Mouse (Mus musculus) myocyte (in vitro differentiated cells): ENCODE results near the gene Cd101. TPM values are rescaled to one million over a fixed set of nuclear protein-coding genes. Genes with fewer than 3 reads are reported as not detected.

Experiments
- H3K27me3 ChIP-seq: one replicate; pipeline ENCODE4 v1.6.1; 2011; ENCODE audit not compliant: control insufficient read depth, insufficient read depth, insufficient read length
- H3K36me3 ChIP-seq: one replicate; pipeline ENCODE4 v1.6.1; 2011; ENCODE audit not compliant: control insufficient read depth, insufficient read depth
- H3K4me2 ChIP-seq: one replicate; pipeline ENCODE4 v1.6.1; 2011; ENCODE audit warnings: low read depth, control low read depth
- H3K4me3 ChIP-seq: one replicate; pipeline ENCODE4 v1.5.1; 2011; ENCODE audit warnings: mild to moderate bottlenecking, control low read depth, moderate library complexity
- H3K79me2 ChIP-seq: one replicate; pipeline ENCODE4 v1.6.1; 2011; ENCODE audit not compliant: control insufficient read depth, insufficient read depth
- H3ac ChIP-seq: one replicate; pipeline ENCODE4 v1.6.1; 2011; ENCODE audit not compliant: control insufficient read depth, insufficient read length
- CEBPB ChIP-seq: IDR thresholded peaks from 2 replicates; pipeline ENCODE4 v1.6.1; 2011; ENCODE audit warnings: mild to moderate bottlenecking, moderate library complexity; ENCODE audit not compliant: poor library complexity, insufficient read depth, severe bottlenecking
- E2F4 ChIP-seq: IDR thresholded peaks from one replicate; pipeline ENCODE4 v1.6.1; 2011; ENCODE audit warnings: mild to moderate bottlenecking, control low read depth, moderate library complexity; ENCODE audit not compliant: insufficient read depth
- MAX ChIP-seq: IDR thresholded peaks from one replicate; pipeline ENCODE4 v1.6.1; 2011; ENCODE audit warnings: low read depth, mild to moderate bottlenecking, control low read depth
- MYOD1 ChIP-seq, 3 experiments: IDR thresholded peaks; one replicate each; pipeline ENCODE4 v1.6.1; 2011; ENCODE audit warnings: control low read depth in 2 of 3, low read depth in 2 of 3, mild to moderate bottlenecking in 2 of 3, moderate library complexity in 1 of 3; ENCODE audit not compliant: insufficient read length in 2 of 3, control insufficient read depth in 1 of 3
- MYOG ChIP-seq, 3 experiments: IDR thresholded peaks; one replicate each; pipeline ENCODE4 v1.6.1; 2011; ENCODE audit warnings: control low read depth in 2 of 3, low read depth in 2 of 3, mild to moderate bottlenecking in 2 of 3; ENCODE audit not compliant: insufficient read length in 2 of 3, control insufficient read depth in 1 of 3, insufficient read depth in 1 of 3
- POLR2A ChIP-seq: IDR thresholded peaks from one replicate; pipeline ENCODE4 v1.6.1; 2011; ENCODE audit warnings: low read depth, mild to moderate bottlenecking, control low read depth, moderate library complexity; ENCODE audit not compliant: insufficient read length
- POLR2AphosphoS2 ChIP-seq: IDR thresholded peaks from one replicate; pipeline ENCODE4 v1.6.1; 2011; ENCODE audit warnings: low read depth, control low read depth; ENCODE audit not compliant: insufficient read length
- REST ChIP-seq: IDR thresholded peaks from one replicate; pipeline ENCODE4 v1.6.1; 2011; ENCODE audit warnings: mild to moderate bottlenecking, control low read depth, moderate library complexity; ENCODE audit not compliant: insufficient read depth, insufficient read length
- SRF ChIP-seq: IDR thresholded peaks from one replicate; pipeline ENCODE4 v1.6.1; 2011; ENCODE audit warnings: low read depth; ENCODE audit not compliant: control insufficient read depth, insufficient read length
- TCF12 ChIP-seq: IDR thresholded peaks from one replicate; pipeline ENCODE4 v1.6.1; 2011; ENCODE audit warnings: mild to moderate bottlenecking, control low read depth; ENCODE audit not compliant: poor library complexity, insufficient read depth, severe bottlenecking
- TCF3 ChIP-seq: IDR thresholded peaks from one replicate; pipeline ENCODE4 v1.6.1; 2011; ENCODE audit warnings: low read depth, control low read depth; ENCODE audit not compliant: insufficient read length
- USF1 ChIP-seq: IDR thresholded peaks from one replicate; pipeline ENCODE4 v1.6.1; 2011; ENCODE audit warnings: low read depth, mild to moderate bottlenecking, control low read depth, moderate library complexity
- polyA plus RNA-seq: library from polyadenylated mRNA; unstranded; fragments of >200 nt; fragmentation: generic; extraction: Trizol; gene quantifications from one replicate; pipeline ENCODE4 v1.2.1, GENCODE M21; 2012; ENCODE audit warnings: missing spikeins

Cd101 gene
- polyA plus RNA-seq, 1 experiment = not detected

DNA sequence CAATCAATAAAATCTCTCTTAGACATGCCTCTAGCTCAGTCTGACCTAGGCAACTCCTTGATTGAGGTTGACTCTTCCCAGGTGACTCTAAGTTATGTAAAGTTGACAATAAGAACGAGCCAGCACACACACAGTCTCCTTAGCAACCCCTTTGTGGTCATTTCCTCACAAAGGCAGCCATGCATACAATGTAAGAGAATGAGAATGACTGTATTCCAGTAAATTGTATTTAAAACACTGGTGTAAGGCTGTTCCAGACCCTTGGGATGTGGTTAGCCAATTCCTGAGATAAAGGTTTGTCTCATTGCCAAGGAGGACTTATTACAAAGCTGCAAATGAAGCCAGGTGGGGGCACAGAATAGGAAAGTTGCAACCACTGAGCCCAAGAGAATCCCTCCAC is 39.1 kb downstream of the Cd101 start:
- no peaks in the 10 kb centered on the region for H3K36me3 ChIP-seq

DNA sequence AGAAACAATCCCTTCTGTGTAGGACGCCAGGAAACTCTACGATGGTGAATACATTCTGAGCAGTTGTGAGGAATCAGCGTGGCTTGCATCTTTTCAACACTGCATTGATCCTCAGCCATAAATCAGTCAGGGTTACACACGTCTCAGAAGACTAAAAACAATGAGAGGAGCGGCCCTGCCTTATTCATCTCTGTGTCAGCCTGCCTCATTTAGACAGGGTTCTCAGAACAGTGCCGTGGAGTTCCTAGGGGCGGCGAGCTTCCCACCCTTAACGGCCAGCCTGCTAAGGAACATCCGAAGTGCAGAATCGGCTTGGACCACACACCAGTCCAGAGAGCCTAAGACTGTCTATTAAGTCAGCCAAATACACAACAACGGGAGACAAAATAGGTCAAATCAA is 39.9 kb downstream of the Cd101 start:
- Histone ChIP-seq H3K36me3 (no peaks in the 10 kb centered on the region), H3K4me2 (no peak overlapping the region), H3K4me3 (no peak overlapping the region), H3K27me3 (no peaks in the 10 kb centered on the region), H3ac (no peak overlapping the region), H3K79me2 (no peaks in the 10 kb centered on the region)
- TF ChIP-seq MYOD1 (IDR thresholded peaks at IDR 0.05; ENCODE audit: control insufficient read depth in 1 of 3, insufficient read length in 2 of 3, low read depth in 2 of 3) = no peak
- no peak for TF ChIP-seq SRF
- no peak for TF ChIP-seq REST
- no peak for TF ChIP-seq TCF12
- TF ChIP-seq CEBPB = no peak
- TF ChIP-seq USF1 = no peak
- TF ChIP-seq MYOG (IDR thresholded peaks at IDR 0.05; ENCODE audit: control insufficient read depth in 1 of 3, insufficient read depth in 1 of 3, insufficient read length in 2 of 3, low read depth in 2 of 3) = no peak
- TF ChIP-seq POLR2AphosphoS2 = no peak
- no peak for TF ChIP-seq TCF3
- no peak for TF ChIP-seq MAX
- TF ChIP-seq POLR2A = no peak
- no peak for TF ChIP-seq E2F4

More for the DNA sequence above, 39.1 kb downstream of the Cd101 start:
- Histone ChIP-seq H3K79me2 (no peaks in the 10 kb centered on the region), H3K27me3 (no peaks in the 10 kb centered on the region), H3K4me2 (no peak overlapping the region), H3ac (no peak overlapping the region), H3K4me3 (no peak overlapping the region)
- TF ChIP-seq SRF (no peak), E2F4 (no peak), POLR2AphosphoS2 (no peak), USF1 (no peak), MAX (no peak), REST (no peak)

DNA sequence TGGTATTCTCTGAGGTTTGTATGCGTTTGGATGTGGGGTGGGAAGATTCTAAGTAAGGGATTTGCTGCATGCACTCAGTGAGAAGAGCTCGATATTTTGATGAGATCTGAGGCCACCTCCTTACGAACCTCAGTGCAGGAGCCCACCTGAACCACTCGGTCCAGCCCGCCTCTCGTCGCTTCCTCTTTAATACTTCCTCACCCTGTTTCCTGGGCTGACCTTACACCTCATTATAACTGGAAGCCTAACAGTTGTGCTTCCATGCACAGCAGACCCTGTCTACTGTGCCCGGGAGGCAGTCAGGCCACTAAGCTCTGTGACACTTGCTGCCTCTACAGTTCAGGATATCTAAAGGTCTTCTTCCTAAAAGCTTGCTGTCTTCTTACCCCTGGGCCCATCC is 50.1 kb downstream of the Cd101 start:
- Histone ChIP-seq H3ac (no peak overlapping the region), H3K27me3 (peaks cover 13% of the 10 kb centered on the region), H3K4me3 (no peak overlapping the region), H3K79me2 (no peaks in the 10 kb centered on the region), H3K4me2 (no peak overlapping the region), H3K36me3 (no peaks in the 10 kb centered on the region)
- TF ChIP-seq REST = no peak
- TF ChIP-seq TCF3 = no peak

DNA sequence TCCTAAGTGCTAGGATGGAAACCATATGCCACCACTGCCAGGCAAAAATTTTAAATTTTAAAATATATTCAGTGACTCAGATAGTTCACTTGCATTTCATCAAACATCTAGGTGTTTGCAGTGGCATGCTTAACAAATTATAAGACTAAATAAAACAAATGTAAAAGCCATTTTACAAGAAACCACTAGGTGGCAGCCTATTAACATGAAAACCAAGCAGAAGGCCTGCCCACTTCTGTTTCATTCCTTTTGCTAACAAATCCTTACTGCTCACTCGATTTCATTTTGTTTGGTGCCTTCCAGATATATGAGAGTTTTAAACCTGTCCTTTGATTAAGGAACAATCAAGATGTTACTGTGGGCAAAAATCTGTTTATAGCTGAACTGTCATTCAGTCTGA is 55.5 kb downstream of the Cd101 start:
- TF ChIP-seq REST (no peak), POLR2AphosphoS2 (no peak), MYOD1 (IDR thresholded peaks at IDR 0.05; ENCODE audit: control insufficient read depth in 1 of 3, insufficient read length in 2 of 3, low read depth in 2 of 3) (no peak), E2F4 (no peak), USF1 (no peak), MAX (no peak), SRF (no peak), MYOG (IDR thresholded peaks at IDR 0.05; ENCODE audit: control insufficient read depth in 1 of 3, insufficient read depth in 1 of 3, insufficient read length in 2 of 3, low read depth in 2 of 3) (no peak), TCF3 (no peak), POLR2A (no peak), CEBPB (no peak), TCF12 (no peak)
- Histone ChIP-seq H3K4me3 (no peak overlapping the region), H3K27me3 (no peaks in the 10 kb centered on the region), H3K4me2 (no peak overlapping the region), H3K79me2 (peaks cover 2% of the 10 kb centered on the region), H3K36me3 (no peaks in the 10 kb centered on the region), H3ac (no peak overlapping the region)

DNA sequence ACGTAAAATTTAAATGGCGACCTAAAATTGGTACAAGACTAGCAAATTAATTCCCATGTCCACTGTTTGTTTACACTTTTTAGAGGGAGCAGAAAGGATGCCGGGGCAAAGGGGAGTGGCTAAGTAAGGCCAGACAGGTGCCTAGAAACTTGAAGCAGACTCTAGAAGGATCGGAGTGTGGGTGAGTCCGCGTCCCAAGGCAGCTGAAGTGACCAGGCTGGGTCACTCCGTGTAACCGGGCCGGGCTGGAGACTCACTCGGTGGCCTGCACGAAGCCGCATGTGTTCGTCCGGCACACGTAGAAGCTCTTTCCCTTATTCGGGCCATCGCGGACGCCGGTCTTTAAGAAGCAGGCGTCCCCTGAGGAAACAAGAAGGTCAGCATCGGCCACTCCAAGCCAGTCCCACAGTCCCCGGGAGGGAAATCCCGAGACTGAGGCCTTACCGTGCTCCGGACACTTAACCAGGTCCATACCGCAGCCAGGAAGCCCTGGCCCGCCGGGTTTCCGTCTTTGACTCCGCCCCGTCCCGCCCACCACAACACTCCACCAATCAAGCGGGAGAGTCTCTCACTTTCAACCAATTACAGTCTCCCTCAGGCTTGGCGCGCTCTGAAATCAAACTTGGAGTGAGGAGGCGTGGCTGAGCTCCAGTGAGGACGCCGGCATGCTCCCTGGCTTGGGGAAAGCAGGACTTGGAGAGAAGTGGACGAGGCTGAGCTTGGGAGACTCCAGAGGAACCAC is 60.0 kb downstream of the Cd101 start, which contains the start of gene Ttf2:
Ttf2 (minus strand) TSS at position 488 of the 742 bp plus-strand sequence.
- Histone ChIP-seq H3K36me3 (no peaks in the 10 kb centered on the region), H3ac (no peak within 1 kb of the TSS), H3K27me3 (no peaks in the 10 kb centered on the region), H3K4me2 (peak within 1 kb of the TSS; percentile 88), H3K79me2 (peaks cover 4% of the 10 kb centered on the region), H3K4me3 (peak within 1 kb of the TSS; percentile 62)
- TF ChIP-seq POLR2A (peak; percentile 53), POLR2AphosphoS2 (no peak), MYOD1 (IDR thresholded peaks at IDR 0.05; ENCODE audit: control insufficient read depth in 1 of 3, insufficient read length in 2 of 3, low read depth in 2 of 3) (no peak), MAX (no peak), SRF (peak; percentile 68), USF1 (no peak), E2F4 (peak; percentile 98)
